Mouse (Mus musculus): ENCODE measurements around the gene Zfp94. TPM values are rescaled to one million over a fixed set of nuclear protein-coding genes. Genes with fewer than 3 reads are reported as not detected.

Gene Zfp94
- 10.3 and 10.4 TPM in 2 replicates for polyA plus RNA-seq (2015; fragmentation: Nextera tagmentation; extraction: Ambion mirVana)

DNA sequence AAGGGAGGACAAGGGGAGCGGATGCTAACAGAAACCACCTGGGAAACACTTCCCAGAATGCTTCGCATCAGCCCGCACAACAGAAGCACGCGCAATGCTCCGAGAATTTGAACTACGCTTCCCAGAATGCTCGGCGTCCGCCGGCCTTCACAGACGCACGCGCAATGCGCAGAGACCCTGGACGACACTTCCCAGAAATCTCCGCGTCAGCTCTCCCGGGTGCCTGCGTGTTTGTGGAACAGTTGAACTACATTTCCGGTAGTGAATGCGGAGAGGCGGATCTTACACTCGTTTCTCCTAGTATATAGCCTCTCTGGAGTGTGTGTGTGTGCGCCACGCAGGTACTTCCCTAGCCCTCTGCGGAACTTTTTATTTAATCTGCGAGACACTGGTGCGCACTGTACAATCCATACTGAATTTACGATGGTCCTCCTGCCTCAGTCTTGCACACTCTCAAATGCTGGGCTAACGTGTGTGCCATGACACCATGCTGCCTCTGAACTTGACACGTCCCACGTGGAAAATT lies at the start of gene Zfp94:
Zfp94 (minus strand) TSS at position 100 of the 526 bp plus-strand sequence.
- under 1% methylated on average over 33 of the region's 33 CpGs for WGBS
- H3K4me1 ChIP-seq: 0 out of 2 replicates have a peak, but pooled peaks cover 8% of the 10 kb centered on the region
- H3K27ac ChIP-seq: peak within 1 kb of the TSS; percentile 69
- peak within 1 kb of the TSS; percentile 51 for H3K9ac ChIP-seq
- H3K4me2 ChIP-seq: peak within 1 kb of the TSS; percentile 71
- H3K27me3 ChIP-seq: no peaks in the 10 kb centered on the region
- H3K4me3 ChIP-seq: peak within 1 kb of the TSS; percentile 57
- peaks cover 3% of the 10 kb centered on the region; the same call in 1 of the 2 replicates for H3K36me3 ChIP-seq
- no peaks in the 10 kb centered on the region for H3K9me3 ChIP-seq
- ATAC-seq (ENCODE audit: borderline replicate concordance, extremely low read depth, low FRiP score, low TSS enrichment): peak; percentile 95

DNA sequence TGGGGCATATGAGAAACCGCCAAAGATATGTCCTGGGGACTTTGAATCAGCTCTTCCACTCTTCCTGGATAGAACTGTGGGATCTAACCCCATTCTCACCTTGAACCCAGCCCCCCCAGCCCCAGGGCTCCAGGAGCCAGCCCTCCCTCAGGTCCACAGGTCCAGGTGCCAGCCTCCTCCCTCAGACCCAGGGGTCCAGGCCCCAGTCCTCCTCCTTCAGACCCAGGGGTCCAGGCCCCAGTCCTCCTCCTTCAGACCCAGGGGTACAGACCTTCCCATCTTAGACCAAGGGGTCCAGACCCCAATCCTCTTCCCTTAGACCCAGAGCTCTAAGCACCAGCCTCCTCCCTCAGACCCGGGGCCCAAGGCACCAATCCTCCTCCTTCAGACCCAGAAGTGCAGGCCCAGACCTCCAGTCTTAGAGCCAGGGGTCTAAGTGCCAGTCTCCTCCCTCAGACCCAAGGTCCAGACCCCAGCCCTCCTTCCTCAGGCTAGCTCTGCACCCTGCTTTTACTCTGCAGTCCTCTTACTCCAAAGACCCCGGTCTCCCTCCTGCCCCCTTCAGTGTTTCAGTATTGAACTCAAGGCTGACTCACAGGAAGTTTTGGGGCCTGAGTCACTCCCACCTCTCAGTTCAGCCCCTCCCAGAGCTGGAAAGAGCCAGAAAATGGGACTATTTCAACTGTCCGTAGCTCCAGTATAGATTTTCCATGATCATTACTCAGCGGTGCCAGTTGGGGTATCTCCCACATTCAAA lies 49.0 kb upstream of the Zfp94 start:
- 0 out of 2 replicates have a peak, but pooled peaks have one; percentile 15 for ATAC-seq (ENCODE audit: borderline replicate concordance, extremely low read depth, low FRiP score, low TSS enrichment)
- H3K27ac ChIP-seq: no peak overlapping the region
- no peaks in the 10 kb centered on the region for H3K36me3 ChIP-seq
- 0 out of 2 replicates have a peak, but pooled peaks cover 4% of the 10 kb centered on the region for H3K4me1 ChIP-seq
- H3K27me3 ChIP-seq: no peaks in the 10 kb centered on the region
- no peak overlapping the region for H3K4me2 ChIP-seq
- no peak overlapping the region for H3K9ac ChIP-seq
- no peak overlapping the region for H3K4me3 ChIP-seq
- no peaks in the 10 kb centered on the region for H3K9me3 ChIP-seq
- 69% methylated on average over 5 of the region's 5 CpGs for WGBS

DNA sequence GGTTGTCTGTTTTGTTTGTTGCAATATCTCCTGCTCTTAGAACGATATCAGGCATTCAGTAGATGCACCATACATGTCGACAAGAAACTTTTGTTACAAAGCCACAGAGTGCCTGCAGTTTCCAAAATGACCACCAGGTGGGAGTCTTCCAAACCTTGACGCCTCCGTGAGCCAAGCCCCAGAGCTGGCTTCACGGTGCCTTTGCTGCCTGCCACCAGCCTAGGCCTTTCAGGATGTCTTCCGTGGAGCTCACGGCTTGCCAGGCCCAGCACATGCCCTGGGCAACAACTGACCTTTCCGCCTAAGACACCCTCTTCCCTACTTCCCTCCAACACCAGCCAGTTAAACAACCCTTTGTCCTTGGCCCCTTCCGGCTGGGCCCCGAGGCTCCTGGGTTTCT lies 48.4 kb upstream of the Zfp94 start:
- H3K4me1 ChIP-seq: no peaks in the 10 kb centered on the region
- H3K36me3 ChIP-seq: no peaks in the 10 kb centered on the region
- no peak overlapping the region for H3K27ac ChIP-seq
- H3K4me3 ChIP-seq: no peak overlapping the region
- H3K9me3 ChIP-seq: no peaks in the 10 kb centered on the region
- WGBS: 19% methylated on average over 10 of the region's 10 CpGs
- ATAC-seq (ENCODE audit: borderline replicate concordance, extremely low read depth, low FRiP score, low TSS enrichment): peak; percentile 58
- no peak overlapping the region for H3K4me2 ChIP-seq
- H3K27me3 ChIP-seq: no peaks in the 10 kb centered on the region
- H3K9ac ChIP-seq: no peak overlapping the region

DNA sequence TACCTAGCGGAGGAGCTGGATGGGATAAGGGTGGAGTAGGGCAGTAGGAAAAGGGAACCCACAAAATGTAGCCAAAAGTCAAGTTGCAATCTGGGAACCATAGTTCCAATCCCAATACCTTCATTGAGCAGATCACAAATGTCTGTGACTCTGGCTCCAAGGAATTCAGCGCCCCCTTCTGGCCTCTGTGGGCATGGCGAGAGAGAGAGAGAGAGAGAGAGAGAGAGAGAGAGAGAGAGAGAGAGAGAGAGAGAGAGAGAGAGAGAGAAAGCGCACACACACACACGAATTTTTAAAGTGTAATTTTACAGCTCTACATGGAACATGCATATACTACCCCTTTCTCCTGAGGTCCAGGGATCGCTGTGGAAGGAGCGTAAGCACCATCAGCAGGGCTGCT lies 46.8 kb upstream of the Zfp94 start:
- ATAC-seq (ENCODE audit: borderline replicate concordance, extremely low read depth, low FRiP score, low TSS enrichment): no peak
- H3K4me1 ChIP-seq: no peaks in the 10 kb centered on the region
- H3K27me3 ChIP-seq: no peaks in the 10 kb centered on the region
- no peak overlapping the region for H3K27ac ChIP-seq
- no peak overlapping the region for H3K4me2 ChIP-seq
- no peaks in the 10 kb centered on the region for H3K9me3 ChIP-seq
- H3K36me3 ChIP-seq: no peaks in the 10 kb centered on the region
- H3K9ac ChIP-seq: no peak overlapping the region
- no peak overlapping the region for H3K4me3 ChIP-seq
- 23% methylated on average over 7 of the region's 7 CpGs for WGBS

DNA sequence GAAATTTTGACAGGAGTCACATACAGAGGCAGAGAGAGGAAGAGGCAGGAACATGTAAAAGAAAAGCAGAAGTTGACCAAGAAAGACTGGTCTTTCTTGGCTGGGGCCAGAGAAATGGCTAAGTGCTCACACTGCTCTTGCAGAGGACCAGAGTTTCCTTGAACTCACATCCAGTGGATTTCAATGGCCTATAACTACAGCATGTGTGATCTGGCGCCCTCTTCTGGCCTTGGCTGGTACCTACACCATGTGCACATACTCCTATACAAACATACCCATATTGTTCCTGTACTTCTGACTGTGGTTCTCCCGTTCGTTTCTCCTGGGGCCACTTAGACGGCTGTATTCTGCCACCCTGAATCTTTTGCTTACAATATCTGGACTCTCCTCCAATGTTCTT lies 44.5 kb upstream of the Zfp94 start:
- H3K4me2 ChIP-seq: no peak overlapping the region
- no peak overlapping the region for H3K4me3 ChIP-seq
- ATAC-seq (ENCODE audit: borderline replicate concordance, extremely low read depth, low FRiP score, low TSS enrichment): no peak
- H3K4me1 ChIP-seq: no peaks in the 10 kb centered on the region
- H3K9me3 ChIP-seq: no peaks in the 10 kb centered on the region
- no peak overlapping the region for H3K27ac ChIP-seq
- H3K36me3 ChIP-seq: no peaks in the 10 kb centered on the region
- no peaks in the 10 kb centered on the region for H3K27me3 ChIP-seq
- no peak overlapping the region for H3K9ac ChIP-seq
- WGBS: 52% methylated on average over 4 of the region's 4 CpGs

DNA sequence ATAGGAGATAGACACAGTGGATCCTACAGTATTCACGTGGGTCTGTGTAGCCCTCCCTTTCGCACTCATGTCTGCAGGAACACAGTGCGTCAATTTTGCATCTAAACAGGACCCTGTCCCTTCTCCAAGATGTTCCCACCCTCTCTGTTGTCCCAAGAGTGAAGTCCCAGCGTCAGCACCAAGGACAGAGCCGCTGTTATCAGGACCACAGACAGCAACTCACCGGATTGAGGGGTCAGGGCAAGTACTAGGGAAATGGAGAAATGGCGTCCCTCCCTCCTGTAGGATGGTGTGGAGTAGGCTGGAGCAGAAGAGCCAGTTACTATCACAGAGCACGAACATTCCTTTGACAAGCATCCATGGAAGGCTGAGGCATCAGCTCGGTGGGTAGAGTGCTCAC lies 42.8 kb upstream of the Zfp94 start:
- no peak overlapping the region for H3K4me2 ChIP-seq
- H3K4me1 ChIP-seq: no peaks in the 10 kb centered on the region
- ATAC-seq (ENCODE audit: borderline replicate concordance, extremely low read depth, low FRiP score, low TSS enrichment): no peak
- H3K27me3 ChIP-seq: no peaks in the 10 kb centered on the region
- no peak overlapping the region for H3K27ac ChIP-seq
- H3K36me3 ChIP-seq: no peaks in the 10 kb centered on the region
- no peak overlapping the region for H3K4me3 ChIP-seq
- no peaks in the 10 kb centered on the region for H3K9me3 ChIP-seq
- WGBS: 22% methylated on average over 9 of the region's 9 CpGs
- no peak overlapping the region for H3K9ac ChIP-seq

DNA sequence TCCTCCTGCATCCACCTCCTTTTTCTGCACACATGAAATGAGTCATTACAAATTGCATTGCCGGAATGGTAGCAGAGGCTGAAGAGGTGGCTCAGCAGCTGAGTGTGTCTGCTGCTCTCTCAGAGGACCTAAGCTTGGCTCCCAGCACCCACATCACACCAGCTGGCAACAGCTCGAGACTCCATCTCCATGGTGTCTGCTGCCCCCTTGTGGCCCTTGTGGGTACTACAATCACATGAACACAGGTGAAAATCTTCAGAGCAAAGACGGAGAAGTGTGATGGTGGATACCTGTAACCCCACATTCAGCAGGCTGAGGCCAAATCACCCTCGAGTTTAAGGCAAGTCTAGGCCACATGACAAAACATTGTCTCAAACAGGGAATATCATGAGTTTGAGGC lies 41.4 kb upstream of the Zfp94 start:
- WGBS: 47% methylated on average over 4 of the region's 4 CpGs
- Histone ChIP-seq H3K4me3 (no peak overlapping the region), H3K27ac (no peak overlapping the region), H3K4me2 (no peak overlapping the region), H3K9me3 (no peaks in the 10 kb centered on the region), H3K36me3 (no peaks in the 10 kb centered on the region), H3K4me1 (no peaks in the 10 kb centered on the region), H3K27me3 (no peaks in the 10 kb centered on the region), H3K9ac (no peak overlapping the region)
- ATAC-seq (ENCODE audit: borderline replicate concordance, extremely low read depth, low FRiP score, low TSS enrichment): no peak

DNA sequence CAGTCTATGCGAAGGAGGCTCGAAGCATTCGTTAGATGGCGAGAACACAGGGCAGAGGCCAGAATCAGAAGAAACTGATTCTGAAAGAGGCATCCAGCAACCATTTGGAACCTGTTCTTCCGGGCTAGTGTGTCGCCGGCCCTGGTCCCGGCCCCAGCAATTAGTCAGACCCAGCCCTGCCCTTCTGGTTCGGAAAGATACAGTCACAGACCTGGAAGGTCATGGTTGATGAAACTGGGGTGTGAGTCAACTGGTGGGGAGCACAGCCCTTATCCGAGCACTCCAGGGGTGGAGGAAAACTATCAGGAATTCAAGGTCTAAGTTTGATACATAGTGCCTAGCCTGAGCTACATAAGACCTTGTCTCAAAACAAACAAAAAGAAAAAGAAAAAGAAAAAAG lies 39.6 kb upstream of the Zfp94 start:
- H3K4me1 ChIP-seq: no peaks in the 10 kb centered on the region
- WGBS: 73% methylated on average over 10 of the region's 10 CpGs
- no peaks in the 10 kb centered on the region for H3K9me3 ChIP-seq
- no peak overlapping the region for H3K9ac ChIP-seq
- no peak overlapping the region for H3K27ac ChIP-seq
- no peaks in the 10 kb centered on the region for H3K27me3 ChIP-seq
- no peak for ATAC-seq (ENCODE audit: borderline replicate concordance, extremely low read depth, low FRiP score, low TSS enrichment)
- H3K4me2 ChIP-seq: no peak overlapping the region
- H3K4me3 ChIP-seq: no peak overlapping the region
- no peaks in the 10 kb centered on the region for H3K36me3 ChIP-seq

DNA sequence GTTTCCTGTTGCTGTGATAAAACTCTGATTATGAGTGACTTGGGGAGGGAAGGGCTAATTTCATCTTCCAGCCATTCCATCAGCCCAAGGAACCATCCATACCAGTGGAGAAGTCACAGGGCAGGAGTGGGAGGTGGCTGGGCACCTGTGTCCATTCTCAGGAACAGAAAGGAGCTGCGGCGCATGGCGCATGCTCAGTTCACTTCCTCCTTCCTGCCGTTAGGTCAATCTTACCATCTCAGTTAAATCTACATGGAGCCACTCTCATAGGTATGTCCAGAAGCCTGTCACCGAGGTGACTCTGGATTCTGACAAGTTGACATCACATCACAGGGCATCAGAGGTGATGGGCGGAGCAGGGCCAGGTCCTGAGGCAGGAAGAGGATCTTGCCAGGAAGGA lies 39.2 kb upstream of the Zfp94 start:
- Histone ChIP-seq H3K36me3 (no peaks in the 10 kb centered on the region), H3K27ac (no peak overlapping the region), H3K4me3 (no peak overlapping the region), H3K4me1 (no peaks in the 10 kb centered on the region), H3K4me2 (no peak overlapping the region), H3K27me3 (no peaks in the 10 kb centered on the region), H3K9ac (no peak overlapping the region), H3K9me3 (no peaks in the 10 kb centered on the region)
- WGBS: 77% methylated on average over 6 of the region's 6 CpGs
- no peak for ATAC-seq (ENCODE audit: borderline replicate concordance, extremely low read depth, low FRiP score, low TSS enrichment)

DNA sequence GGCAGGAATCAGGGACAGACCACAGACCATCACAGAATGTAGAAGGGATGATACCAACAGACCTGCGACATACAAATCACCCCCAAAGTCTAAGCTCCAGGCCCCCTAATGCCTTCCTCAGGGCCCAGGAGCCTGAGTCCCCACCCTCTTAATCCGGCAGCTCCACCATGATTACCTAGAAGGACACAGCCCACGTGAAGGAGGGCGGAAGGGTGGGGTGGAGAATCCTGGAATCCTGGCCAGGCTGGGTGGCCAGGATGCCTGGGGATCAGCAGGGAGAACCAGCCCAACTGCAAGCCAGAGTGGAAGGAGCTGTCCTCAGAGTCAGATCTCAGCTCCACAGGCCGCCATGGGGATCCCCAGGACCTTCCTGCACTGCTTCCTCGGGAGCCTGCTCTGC lies 32.4 kb upstream of the Zfp94 start, which contains the start of gene Lypd5:
Lypd5 (plus strand) TSS at position 301 of the 400 bp plus-strand sequence.
- 30% methylated on average over 6 of the region's 6 CpGs for WGBS
- no peaks in the 10 kb centered on the region; the same call in 1 of the 2 replicates for H3K27me3 ChIP-seq
- H3K36me3 ChIP-seq: no peaks in the 10 kb centered on the region
- no peaks in the 10 kb centered on the region for H3K9me3 ChIP-seq
- no peak for ATAC-seq (ENCODE audit: borderline replicate concordance, extremely low read depth, low FRiP score, low TSS enrichment)
- H3K9ac ChIP-seq: no peak within 1 kb of the TSS
- H3K4me1 ChIP-seq: no peaks in the 10 kb centered on the region
- no peak within 1 kb of the TSS for H3K4me2 ChIP-seq
- no peak within 1 kb of the TSS for H3K27ac ChIP-seq
- no peak within 1 kb of the TSS for H3K4me3 ChIP-seq

DNA sequence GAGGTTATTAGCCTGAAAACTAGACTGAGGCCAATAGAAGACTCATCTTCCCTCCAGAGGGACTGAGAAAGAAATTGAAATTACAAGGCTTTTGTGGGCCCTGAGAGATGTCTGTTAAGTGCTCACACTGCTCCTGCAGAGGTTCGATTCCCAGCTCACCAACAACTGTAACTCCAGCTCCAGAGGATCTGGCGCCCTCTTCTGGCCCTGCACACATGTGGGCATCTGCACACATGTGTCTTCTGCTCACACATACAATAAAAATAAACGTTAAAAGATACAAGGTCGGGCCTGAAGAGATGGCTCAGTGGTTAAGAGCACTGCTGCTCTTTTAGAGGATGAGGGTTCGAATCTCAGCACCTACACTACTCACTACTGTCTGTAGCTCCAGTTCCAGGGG lies 30.0 kb upstream of the Zfp94 start:
- Histone ChIP-seq H3K9ac (no peak overlapping the region), H3K9me3 (no peaks in the 10 kb centered on the region), H3K27me3 (no peaks in the 10 kb centered on the region; the same call in 1 of the 2 replicates), H3K4me3 (no peak overlapping the region), H3K27ac (no peak overlapping the region), H3K36me3 (no peaks in the 10 kb centered on the region), H3K4me2 (no peak overlapping the region), H3K4me1 (no peaks in the 10 kb centered on the region)
- 61% methylated on average over 5 of the region's 5 CpGs for WGBS
- ATAC-seq (ENCODE audit: borderline replicate concordance, extremely low read depth, low FRiP score, low TSS enrichment): no peak

DNA sequence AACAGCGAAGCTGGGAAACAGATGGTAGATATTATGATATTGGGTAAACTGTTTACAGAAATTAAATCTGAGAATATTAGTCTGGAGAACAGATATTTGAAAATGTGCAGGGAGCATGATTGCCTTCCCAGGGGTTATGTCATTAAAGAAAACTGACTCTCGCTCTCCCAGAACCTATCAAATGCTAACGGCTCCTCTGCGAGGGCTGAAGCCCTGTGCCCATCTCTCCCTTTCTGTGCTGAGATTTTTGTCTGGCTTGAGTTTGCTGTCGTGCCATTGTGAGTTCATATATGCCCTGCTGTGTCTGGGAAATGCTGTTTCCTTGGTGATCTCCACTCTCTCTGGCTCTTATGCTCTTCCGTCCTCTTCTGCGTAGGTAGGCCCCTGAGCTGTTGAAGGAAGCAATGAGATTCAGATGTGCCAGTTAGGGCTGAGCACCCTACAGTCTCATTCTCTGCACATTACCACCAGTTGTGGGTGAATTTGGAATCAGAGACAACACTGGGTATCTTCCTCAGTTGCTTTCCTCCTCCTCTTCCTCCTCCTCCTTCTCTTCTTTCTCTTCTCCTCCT lies 27.3 kb upstream of the Zfp94 start:
- Histone ChIP-seq H3K4me1 (no peaks in the 10 kb centered on the region), H3K9ac (no peak overlapping the region), H3K36me3 (no peaks in the 10 kb centered on the region), H3K27me3 (no peaks in the 10 kb centered on the region; the same call in 1 of the 2 replicates), H3K4me3 (no peak overlapping the region), H3K4me2 (no peak overlapping the region), H3K27ac (no peak overlapping the region), H3K9me3 (no peaks in the 10 kb centered on the region)
- ATAC-seq (ENCODE audit: borderline replicate concordance, extremely low read depth, low FRiP score, low TSS enrichment): no peak
- WGBS: 56% methylated on average over 7 of the region's 7 CpGs

Measured in lung, embryonic 15.5 days (tissue).